Mouse (Mus musculus) heart, adult 2 months (tissue): Measurements from ENCODE around the gene Tmem212.

ENCODE experiments used
- CTCF ChIP-seq: fragments of 200-600 bp; IDR thresholded peaks from 2 replicates; pipeline ENCODE4 v1.8.1; 2022; ENCODE audit warnings: antibody characterized with exemption, mild to moderate bottlenecking, moderate library complexity
- EP300 ChIP-seq: fragments of 200-500 bp; IDR thresholded peaks from 2 replicates; pipeline ENCODE4 v1.6.1; 2011; ENCODE audit warnings: low read depth, low read length, control low read depth; ENCODE audit not compliant: insufficient read depth
- POLR2A ChIP-seq: fragments of 200-500 bp; IDR thresholded peaks from 2 replicates; pipeline ENCODE4 v1.6.1; 2011; ENCODE audit warnings: mild to moderate bottlenecking, low read depth, low read length, control low read depth; ENCODE audit not compliant: insufficient read depth

- TF ChIP-seq POLR2A (no peak), EP300 (no peak), CTCF (no peak)
These were observed 28.4 kb downstream of the Tmem212 start for GRCm38 (mm10) chr3:27867731-27868130.
